Mouse (Mus musculus) erythroblast, adult 5-6 weeks (primary cell): Measurements from ENCODE around the gene Ctnnbip1. TPM values are rescaled to one million over a fixed set of nuclear protein-coding genes. Genes with fewer than 3 reads are reported as not detected.
"Not testable (repeated sequence)": the region's sequence is repeated elsewhere in the genome, so short reads cannot be mapped to it uniquely, and the experiment has no call there.

Source experiments
- ATAC-seq: replicated peaks from 2 replicates; pipeline ENCODE4 v1.8.0; 2016; ENCODE audit warnings: moderate number of reproducible peaks, mild to moderate bottlenecking, moderate TSS enrichment, inconsistent platforms; ENCODE audit not compliant: poor library complexity, low FRiP score, severe bottlenecking
- total RNA-seq, 2 experiments: library from RNA; stranded (forward) in 1 of 2; stranded (reverse) in 1 of 2; fragments of 150-400 nt in 1 of 2; fragments of 200-764, 138-1000 nt in 1 of 2; gene quantifications; 2 replicates each; pipeline versions ENCODE4 v1.2.3 to v1.2.4; 2015 to 2017; ENCODE audit warnings: low replicate concordance in 2 of 2

The Ctnnbip1 gene
- total RNA-seq, 2 experiments from 2014 or later: 4.6 TPM

GRCm38 (mm10) chr4:149609256-149610025 is 91.4 kb downstream of the Ctnnbip1 start:
- ATAC-seq: no peak

- ATAC-seq: no peak
Measured at GRCm38 (mm10) chr4:149611376-149612044, 93.5 kb downstream of the Ctnnbip1 start.

- not testable (repeated sequence) for ATAC-seq
Measured at GRCm38 (mm10) chr4:149613497-149613896, 95.5 kb downstream of the Ctnnbip1 start.

- no peak for ATAC-seq
Measured at GRCm38 (mm10) chr4:149614869-149615268, 96.8 kb downstream of the Ctnnbip1 start.

Other genes with a start within 250 kb of the Ctnnbip1 start
- 8.8 and 10.0 TPM in 2 replicates for gene Kif1b, start 210.5 kb upstream of the Ctnnbip1 start, total RNA-seq (2015; ENCODE audit: low replicate concordance)
- gene Kif1b, start 210.5 kb upstream of the Ctnnbip1 start, total RNA-seq (2017; ENCODE audit: low replicate concordance): 7.2 and 14.1 TPM in 2 replicates
- gene Ube4b, start 91.5 kb upstream of the Ctnnbip1 start, total RNA-seq (2015; ENCODE audit: low replicate concordance): 29.9 and 37.1 TPM in 2 replicates
- gene Ube4b, start 91.5 kb upstream of the Ctnnbip1 start, total RNA-seq (2017; ENCODE audit: low replicate concordance): 26.8 and 34.8 TPM in 2 replicates
- gene Rbp7, start 63.3 kb upstream of the Ctnnbip1 start, total RNA-seq (2015; ENCODE audit: low replicate concordance): not detected in 2 replicates
- not detected in 2 replicates for gene Rbp7, start 63.3 kb upstream of the Ctnnbip1 start, total RNA-seq (2017; ENCODE audit: low replicate concordance)
- gene Tmem274, start 40.9 kb upstream of the Ctnnbip1 start, total RNA-seq (2015; ENCODE audit: low replicate concordance): not detected in 2 replicates
- not detected in 2 replicates for gene Tmem274, start 40.9 kb upstream of the Ctnnbip1 start, total RNA-seq (2017; ENCODE audit: low replicate concordance)
- gene Nmnat1, start 33.0 kb upstream of the Ctnnbip1 start, total RNA-seq (2015; ENCODE audit: low replicate concordance): 0.58 and 3.1 TPM in 2 replicates
- 0.84 and 1.2 TPM in 2 replicates for gene Nmnat1, start 33.0 kb upstream of the Ctnnbip1 start, total RNA-seq (2017; ENCODE audit: low replicate concordance)
- gene Lzic, start 33.0 kb upstream of the Ctnnbip1 start, total RNA-seq (2015; ENCODE audit: low replicate concordance): 4.8 and 5.4 TPM in 2 replicates
- gene Lzic, start 33.0 kb upstream of the Ctnnbip1 start, total RNA-seq (2017; ENCODE audit: low replicate concordance): 6.1 and 23.2 TPM in 2 replicates
- gene Clstn1, start 68.2 kb downstream of the Ctnnbip1 start, total RNA-seq (2015; ENCODE audit: low replicate concordance): 0.58 and 1.3 TPM in 2 replicates
- gene Clstn1, start 68.2 kb downstream of the Ctnnbip1 start, total RNA-seq (2017; ENCODE audit: low replicate concordance): 1.8 and 2.4 TPM in 2 replicates
- gene Pik3cd, start 184.3 kb downstream of the Ctnnbip1 start, total RNA-seq (2015; ENCODE audit: low replicate concordance): 11.1 and 14.4 TPM in 2 replicates
- gene Pik3cd, start 184.3 kb downstream of the Ctnnbip1 start, total RNA-seq (2017; ENCODE audit: low replicate concordance): 14.9 and 20.2 TPM in 2 replicates
- gene Tmem201, start 219.8 kb downstream of the Ctnnbip1 start, total RNA-seq (2015; ENCODE audit: low replicate concordance): 2.7 and 23.2 TPM in 2 replicates
- 0.85 and 3.2 TPM in 2 replicates for gene Tmem201, start 219.8 kb downstream of the Ctnnbip1 start, total RNA-seq (2017; ENCODE audit: low replicate concordance)